Mouse (Mus musculus) kidney, adult 9 months (tissue): ENCODE measurements at regions not wholly inside any gene's neighbourhood (a gene's known extent, or its start where the extent isn't known, plus 50 kb on each side); places are given as distances from the start of the nearest gene placed in this dataset.
A peak's percentile ranks its signal among the peaks of the same experiment; 100 is the strongest.

Source experiments
- DNase-seq: peaks from one replicate; pipeline ENCODE4 v3.0.0; 2022

DNA sequence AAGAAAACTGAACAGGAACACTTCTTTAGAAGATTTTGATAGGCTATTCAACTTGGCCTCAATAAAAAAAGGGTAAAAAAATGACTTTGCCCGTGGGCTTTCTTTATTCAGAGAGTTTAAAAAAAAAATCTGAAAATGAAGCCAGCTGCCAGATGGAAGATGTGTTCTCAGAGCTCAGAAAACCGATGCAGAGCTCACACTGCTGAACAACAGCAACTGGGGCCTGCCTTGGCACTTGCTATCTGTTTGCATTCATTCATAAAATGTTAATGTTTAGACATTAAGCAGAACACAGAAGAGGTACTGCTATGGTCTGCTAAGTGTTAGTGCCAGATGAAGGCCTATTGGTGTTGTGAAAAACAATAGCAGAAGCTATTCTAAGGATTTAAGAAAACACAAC, 173.8 kb upstream of the Smc2 start:
- no peak for DNase-seq

DNA sequence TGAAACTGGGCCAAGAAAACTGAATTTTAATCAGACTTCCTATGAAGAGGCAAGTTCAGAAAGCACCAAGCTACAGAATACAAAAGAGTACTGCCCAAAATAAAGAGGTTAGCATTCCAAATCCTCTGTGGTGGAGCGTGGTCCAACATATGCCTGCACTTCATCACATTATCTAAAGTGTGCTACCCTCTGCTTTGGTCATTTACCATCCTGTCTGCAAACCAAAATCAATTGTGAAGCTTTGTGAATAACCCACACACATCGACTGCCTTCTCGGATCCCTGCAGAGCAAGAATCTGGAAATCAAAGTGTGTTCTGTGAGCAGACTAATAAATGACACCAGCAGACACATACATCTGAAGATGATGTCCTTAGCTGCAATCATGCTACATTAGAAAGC, 156.6 kb upstream of the Smc2 start:
- DNase-seq: no peak

DNA sequence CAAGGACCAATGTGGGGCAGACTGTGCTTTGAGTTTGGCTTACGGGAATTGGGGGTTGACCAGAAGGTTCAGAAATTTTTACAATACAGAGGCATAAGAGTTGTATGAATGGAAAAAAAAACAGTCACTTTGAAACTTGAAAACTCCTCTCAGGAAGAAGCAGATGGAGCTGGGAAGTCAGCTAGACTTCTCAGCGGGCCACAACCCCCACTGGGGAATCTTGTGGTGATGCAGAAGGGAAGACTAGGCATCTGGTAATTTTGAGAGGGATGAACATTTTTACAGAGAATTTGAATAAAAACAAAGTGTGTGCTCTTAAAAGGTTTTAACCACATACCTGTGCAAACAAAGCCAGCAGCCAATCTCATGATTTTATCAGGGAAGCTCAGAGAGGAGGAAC, 154.1 kb upstream of the Smc2 start:
- DNase-seq: no peak

DNA sequence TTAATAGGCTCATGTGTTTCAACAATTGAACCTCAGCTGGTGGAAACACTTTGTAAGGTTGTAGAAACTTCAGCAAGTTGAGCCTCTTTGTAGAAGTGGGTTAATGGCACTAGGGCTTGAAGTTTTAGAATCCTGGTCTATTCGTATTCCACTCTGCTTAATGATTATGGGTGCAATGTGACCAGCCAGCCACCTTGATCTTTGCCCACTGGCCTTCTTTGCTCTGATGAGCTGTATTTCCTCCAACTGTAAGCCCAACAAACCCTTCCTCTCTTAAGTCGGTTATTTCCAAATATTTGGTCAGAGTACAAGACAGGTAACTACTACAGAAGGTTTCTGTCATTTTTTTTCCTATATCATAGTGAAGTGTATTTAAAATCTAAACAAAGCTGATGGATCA, 145.4 kb upstream of the Smc2 start:
- DNase-seq: peak; percentile 78

DNA sequence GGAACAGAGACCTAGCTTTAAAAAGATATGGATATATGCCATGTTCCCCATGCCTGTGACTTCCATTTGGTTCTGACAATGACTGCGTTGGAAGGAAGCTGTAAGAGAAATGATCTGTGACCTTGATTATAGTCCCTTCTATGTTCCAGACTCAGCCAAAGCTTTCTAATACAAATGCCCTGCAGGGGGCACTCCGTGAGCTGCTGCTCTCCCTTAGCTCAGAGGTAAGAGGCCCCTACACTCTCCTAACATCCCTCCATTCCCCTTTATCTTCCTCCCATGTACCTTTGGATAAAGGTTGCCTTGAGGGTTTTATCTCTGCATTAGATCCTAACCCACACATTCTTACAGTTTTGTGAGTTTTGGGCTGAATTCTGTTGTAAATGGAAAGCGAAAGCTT, 139.8 kb upstream of the Smc2 start:
- peak; percentile 60 for DNase-seq

DNA sequence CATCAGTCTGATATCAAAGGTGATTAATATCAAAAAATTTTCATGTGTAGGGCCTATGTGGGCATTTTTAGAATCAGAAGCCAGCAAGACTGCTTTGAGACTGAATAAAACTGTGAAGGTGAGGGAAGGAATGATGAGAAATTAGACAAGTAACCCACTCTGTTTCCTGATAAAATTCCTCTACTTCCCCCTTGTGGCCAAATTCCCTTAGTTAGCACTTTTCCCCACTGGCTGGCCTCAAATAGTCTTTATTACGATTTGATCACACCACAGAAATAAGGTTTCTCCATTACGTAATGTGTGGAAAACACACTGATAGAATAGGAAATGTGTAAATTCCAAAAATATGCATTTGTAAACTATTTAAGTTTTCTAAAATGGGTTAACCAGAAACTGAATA, 137.4 kb upstream of the Smc2 start:
- no peak for DNase-seq

DNA sequence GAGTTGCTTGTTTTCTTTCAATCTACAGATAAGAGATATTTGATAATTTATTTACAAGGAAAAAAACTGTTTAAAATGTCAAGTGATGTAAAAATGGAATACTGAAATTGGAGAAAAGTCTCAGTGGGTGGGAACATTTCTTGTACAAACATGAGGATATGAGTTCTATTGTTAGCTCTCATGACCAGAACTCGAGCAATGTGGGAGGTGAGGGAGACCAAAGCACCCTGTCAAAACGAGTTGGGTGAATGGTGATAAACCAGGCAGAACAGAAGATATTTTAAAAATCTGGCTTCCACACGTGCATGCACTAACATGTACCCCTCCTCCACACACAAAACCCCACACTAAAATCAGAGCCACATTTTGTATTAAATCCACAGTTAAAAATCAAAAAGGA, 114.7 kb upstream of the Smc2 start:
- no peak for DNase-seq

DNA sequence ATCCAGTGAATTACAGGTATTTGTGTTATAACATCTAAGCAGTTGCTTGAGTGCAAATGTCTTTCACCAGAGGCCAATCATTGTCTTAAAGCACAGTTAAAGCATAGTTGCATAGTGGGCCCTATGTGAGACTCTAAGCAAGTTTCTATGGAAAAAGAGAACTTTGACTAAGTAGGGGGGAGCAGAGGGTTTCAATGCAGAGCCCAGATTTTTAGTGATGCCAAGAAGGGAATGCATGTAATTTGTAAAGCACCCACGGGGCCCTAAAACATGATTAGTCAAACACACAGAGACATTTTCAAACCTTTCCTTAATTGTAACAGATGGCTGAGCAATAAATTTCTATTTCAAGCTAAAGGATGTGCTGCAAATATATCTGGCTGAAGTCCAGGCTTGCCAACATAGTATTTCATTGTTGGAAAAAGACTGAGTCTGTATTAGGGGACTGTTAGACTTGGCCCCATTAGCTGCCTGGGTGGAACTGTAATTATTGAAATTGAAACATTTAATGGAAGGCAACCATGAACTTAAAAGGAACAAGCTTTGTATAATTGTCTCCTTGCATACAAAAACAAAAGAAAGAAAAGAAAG, 107.6 kb upstream of the Smc2 start:
- no peak for DNase-seq

DNA sequence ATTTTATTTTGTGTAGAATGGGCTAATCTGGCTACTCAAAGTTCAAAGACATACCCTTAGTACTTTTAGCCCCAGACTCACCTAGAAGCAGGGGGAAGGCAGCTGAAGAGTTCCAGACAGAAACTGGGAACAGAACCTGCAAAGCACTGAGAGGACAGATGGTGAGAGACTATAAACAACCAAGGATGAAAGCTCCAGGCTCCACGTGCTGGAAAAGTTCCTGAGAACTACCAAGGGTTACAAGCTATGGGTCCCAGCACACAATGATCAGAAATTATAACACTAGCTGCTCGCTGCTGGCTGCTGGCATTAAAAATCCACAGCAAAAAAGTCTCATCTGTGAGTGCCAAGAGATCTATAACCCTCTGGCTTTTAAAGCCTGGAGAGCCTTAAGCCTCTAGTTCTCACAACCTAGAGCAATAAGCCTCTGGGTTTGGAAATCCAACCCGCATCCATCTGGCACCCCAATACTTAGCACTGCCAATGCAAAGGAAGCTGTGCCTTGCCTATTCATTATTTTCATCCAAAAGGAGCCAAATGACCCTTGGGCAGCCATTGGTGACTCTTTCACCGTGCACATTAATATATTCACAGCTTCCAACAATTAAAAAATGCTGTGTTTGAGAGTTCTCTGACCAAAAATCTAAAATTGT, 102.6 kb upstream of the Smc2 start:
- DNase-seq: no peak

DNA sequence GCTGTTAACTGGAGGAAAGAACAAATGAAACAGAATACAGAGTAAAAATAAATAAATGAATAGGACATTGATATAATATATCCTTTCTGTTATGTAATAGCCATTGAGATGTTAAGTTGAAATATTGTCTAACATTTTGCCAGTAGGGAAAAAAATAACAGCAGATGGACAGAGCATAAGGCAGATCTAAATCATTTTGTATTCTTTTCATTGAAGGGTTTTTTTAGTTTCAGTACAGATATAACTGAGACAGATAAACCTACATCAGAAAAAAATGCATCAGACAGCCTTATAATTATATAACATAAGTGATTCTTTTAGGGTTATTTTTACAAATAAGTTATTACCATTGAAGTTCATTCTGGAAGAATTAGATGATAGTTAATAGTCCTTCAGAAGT, 97.8 kb upstream of the Smc2 start:
- DNase-seq: no peak

DNA sequence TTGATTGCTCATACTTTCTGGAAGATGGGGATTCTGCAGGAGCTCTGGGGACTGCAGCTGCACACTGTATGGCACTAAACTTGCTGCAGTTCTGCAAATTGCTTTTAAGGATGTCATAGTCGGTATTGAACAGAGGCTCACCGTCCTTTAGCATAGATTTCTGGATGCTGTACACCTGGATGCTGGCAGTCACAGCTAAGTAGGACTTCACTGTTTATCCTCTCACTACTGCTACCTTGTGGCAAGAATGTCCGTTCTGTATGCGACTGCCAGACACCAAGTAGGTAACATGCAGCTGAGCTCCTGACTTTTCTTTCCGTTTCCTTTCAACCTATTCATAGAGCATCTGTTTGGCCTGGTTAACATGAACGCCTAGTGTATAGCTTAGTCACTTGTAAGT, 77.3 kb upstream of the Smc2 start:
- peak; percentile 10 for DNase-seq

DNA sequence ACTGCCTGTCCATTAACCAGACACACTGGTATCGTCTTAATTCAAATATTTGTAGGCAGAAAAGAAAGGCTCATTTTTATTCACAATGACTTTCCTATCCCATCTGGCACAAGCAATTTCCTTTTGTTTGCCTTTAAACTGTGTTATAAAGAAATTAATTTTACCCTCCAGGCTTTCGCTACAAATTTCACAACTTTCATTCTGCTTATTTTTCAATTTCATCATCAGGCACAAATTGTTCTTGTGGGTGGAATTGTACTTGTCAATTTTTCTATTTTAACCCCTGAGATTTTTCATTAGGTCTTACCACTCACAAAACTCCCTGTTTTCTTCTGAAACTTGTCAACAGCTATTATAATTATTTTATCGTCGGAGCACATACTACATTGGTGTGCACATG, 73.2 kb upstream of the Smc2 start:
- DNase-seq: no peak

DNA sequence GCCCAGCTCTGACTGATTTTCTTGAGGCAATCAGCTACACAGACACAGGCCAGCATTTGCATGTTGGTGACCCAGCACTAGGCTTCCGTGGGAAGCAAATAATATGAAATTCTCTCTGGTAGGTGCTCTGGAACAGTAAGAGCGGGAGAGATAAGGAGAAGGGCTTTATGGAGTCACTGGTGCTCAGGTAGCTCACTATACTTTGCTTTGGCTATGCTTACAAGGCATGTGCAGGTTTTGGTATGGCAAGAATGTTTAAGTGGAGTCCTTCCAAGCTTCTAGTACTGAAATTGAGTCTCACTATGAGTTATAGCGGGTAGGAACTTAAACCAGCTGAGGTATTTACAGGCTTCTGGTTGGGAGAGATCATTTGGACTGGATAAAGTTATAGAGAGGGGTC, 70.5 kb upstream of the Smc2 start:
- no peak for DNase-seq
